Mouse (Mus musculus): ENCODE results near the gene Cd164l2. TPM values are rescaled to one million over a fixed set of nuclear protein-coding genes. Genes with fewer than 3 reads are reported as not detected.

The Cd164l2 gene
- polyA plus RNA-seq, 1 experiment = 0.23 TPM

GRCm38 (mm10) chr4:133209366-133209765, 2.6 kb upstream of the Cd164l2 start:
- TF ChIP-seq CTCF (IDR thresholded peaks at IDR 0.05; ENCODE audit: control insufficient read depth, insufficient read depth, insufficient read length) (peak; percentile 76), CEBPB (IDR thresholded peaks at IDR 0.05; ENCODE audit: low read depth) (no peak)
- Histone ChIP-seq H3K79me2 (ENCODE audit: control insufficient read depth, insufficient read depth) (no peaks in the 10 kb centered on the region), H3K27me3 (ENCODE audit: control insufficient read depth, insufficient read depth, insufficient read length) (no peaks in the 10 kb centered on the region), H3K36me3 (ENCODE audit: control insufficient read depth, insufficient read depth) (no peaks in the 10 kb centered on the region), H3ac (ENCODE audit: control insufficient read depth, insufficient read length, low read depth) (no peak overlapping the region), H3K79me3 (ENCODE audit: low read depth) (no peaks in the 10 kb centered on the region), H3K4me3 (ENCODE audit: insufficient read depth, poor library complexity, severe bottlenecking) (no peak overlapping the region)

DNA sequence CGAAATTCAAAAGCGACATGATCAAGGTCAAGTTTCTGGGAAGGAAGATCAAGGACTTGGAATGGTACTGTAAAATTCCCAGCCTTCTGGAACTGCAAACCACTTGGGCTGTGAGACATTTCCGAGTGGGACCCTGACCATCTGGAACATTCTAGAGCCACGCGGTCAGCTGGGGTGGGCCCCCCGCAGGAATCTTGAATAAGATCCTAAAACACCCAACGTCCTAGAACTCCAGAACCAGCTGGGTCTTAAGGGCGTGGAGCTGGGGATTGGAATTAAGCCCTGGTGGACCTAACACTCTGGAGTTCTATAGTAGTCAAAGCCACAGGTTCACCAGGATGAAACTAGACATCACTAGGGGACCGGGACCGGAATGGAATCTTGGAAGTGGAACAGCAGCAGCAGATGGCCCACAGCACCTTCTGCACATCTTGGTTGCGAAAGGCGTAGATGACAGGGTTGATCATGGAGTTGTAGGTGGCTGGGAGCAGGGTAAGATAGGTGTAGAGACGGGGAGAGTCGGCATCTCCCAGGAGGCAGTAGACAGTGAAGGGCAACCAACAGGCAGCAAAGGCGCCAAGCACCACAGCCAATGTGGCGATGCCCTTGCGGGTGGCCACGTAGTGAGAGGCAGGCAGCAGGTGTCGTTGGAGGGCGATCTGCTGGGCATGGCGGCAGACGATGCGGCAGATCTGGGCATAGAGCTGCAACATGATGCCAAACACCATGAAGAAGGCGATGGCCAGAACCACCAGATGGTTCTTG, 1.7 kb upstream of the Cd164l2 start:
- H3K4me3 ChIP-seq (ENCODE audit: insufficient read depth, poor library complexity, severe bottlenecking) = no peak overlapping the region
- no peaks in the 10 kb centered on the region for H3K36me3 ChIP-seq (ENCODE audit: control insufficient read depth, insufficient read depth)
- H3K27me3 ChIP-seq (ENCODE audit: control insufficient read depth, insufficient read depth, insufficient read length) = no peaks in the 10 kb centered on the region
- no peak overlapping the region for H3ac ChIP-seq (ENCODE audit: control insufficient read depth, insufficient read length, low read depth)
- H3K79me2 ChIP-seq (ENCODE audit: control insufficient read depth, insufficient read depth) = no peaks in the 10 kb centered on the region
- no peak for TF ChIP-seq MAX (IDR thresholded peaks at IDR 0.05)
- no peak for TF ChIP-seq USF1 (IDR thresholded peaks at IDR 0.05; ENCODE audit: low read depth)
- TF ChIP-seq MYOG (IDR thresholded peaks at IDR 0.05; ENCODE audit: control insufficient read depth, extremely low read depth, insufficient read length) = no peak
- no peaks in the 10 kb centered on the region for H3K79me3 ChIP-seq (ENCODE audit: low read depth)

DNA sequence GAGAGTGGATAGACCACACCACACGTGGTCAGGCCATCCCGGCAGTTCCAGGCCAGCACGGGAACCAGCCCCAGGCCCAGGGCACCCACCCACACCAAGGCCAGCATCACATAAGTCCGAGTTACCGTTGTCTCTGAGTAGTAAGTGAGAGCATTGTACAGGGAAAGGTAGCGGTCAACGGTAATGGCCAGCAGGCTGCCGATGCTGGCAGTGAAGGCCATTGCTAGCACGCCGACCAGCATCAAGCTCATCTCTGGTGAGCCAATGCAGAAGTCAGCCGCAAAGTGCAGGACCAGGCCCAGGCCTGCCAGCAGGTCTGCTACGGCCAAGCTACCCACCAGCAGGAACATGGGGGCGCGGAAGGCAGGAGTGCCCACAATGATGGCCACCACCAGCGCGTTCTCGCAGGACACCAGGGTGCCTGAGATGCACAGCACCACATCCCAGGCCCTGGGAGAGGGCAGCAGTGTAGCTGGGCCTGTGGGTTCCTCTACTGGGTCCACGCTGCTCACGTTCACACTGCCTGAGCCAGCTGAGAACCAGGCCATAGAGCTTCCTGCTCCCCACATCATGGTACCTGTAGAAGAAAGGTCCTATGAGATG, 1.0 kb upstream of the Cd164l2 start:
- Histone ChIP-seq H3K79me2 (ENCODE audit: control insufficient read depth, insufficient read depth) (no peaks in the 10 kb centered on the region), H3ac (ENCODE audit: control insufficient read depth, insufficient read length, low read depth) (no peak overlapping the region), H3K79me3 (ENCODE audit: low read depth) (no peaks in the 10 kb centered on the region), H3K4me3 (ENCODE audit: insufficient read depth, poor library complexity, severe bottlenecking) (no peak overlapping the region), H3K36me3 (ENCODE audit: control insufficient read depth, insufficient read depth) (no peaks in the 10 kb centered on the region), H3K27me3 (ENCODE audit: control insufficient read depth, insufficient read depth, insufficient read length) (no peaks in the 10 kb centered on the region)
- TF ChIP-seq MAX (IDR thresholded peaks at IDR 0.05) = no peak

- Histone ChIP-seq H3K79me3 (ENCODE audit: low read depth) (no peaks in the 10 kb centered on the region), H3K27me3 (ENCODE audit: control insufficient read depth, insufficient read depth, insufficient read length) (no peaks in the 10 kb centered on the region), H3K79me2 (ENCODE audit: control insufficient read depth, insufficient read depth) (no peaks in the 10 kb centered on the region), H3K36me3 (ENCODE audit: control insufficient read depth, insufficient read depth) (no peaks in the 10 kb centered on the region), H3ac (ENCODE audit: control insufficient read depth, insufficient read length, low read depth) (peak overlapping the region; percentile 30), H3K4me3 (ENCODE audit: insufficient read depth, poor library complexity, severe bottlenecking) (peak overlapping the region; percentile 34)
- TF ChIP-seq MYOG (IDR thresholded peaks at IDR 0.05; ENCODE audit: control insufficient read depth, extremely low read depth, insufficient read length) (no peak), MAX (IDR thresholded peaks at IDR 0.05) (peak; percentile 64)
Observed at GRCm38 (mm10) chr4:133212562-133213267, 784 bp downstream of the Cd164l2 start.

DNA sequence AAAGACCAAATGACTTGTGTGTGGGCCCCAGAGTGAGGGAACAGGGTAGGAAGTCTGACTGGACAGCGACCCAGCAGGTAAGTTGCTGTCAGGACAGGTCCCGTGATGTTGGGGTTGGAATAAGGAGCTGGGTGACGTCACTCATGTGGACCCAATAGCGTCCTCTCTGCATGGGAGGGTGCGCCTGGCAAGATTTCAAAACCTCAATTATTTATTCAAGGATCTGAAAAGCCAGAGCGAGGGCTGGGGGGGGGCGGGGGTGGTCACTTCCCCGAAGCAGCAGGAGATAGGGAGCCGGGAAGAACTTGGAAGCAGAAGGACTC, 1.3 kb downstream of the Cd164l2 start:
- Histone ChIP-seq H3K79me3 (ENCODE audit: low read depth) (no peaks in the 10 kb centered on the region), H3K79me2 (ENCODE audit: control insufficient read depth, insufficient read depth) (no peaks in the 10 kb centered on the region), H3K27me3 (ENCODE audit: control insufficient read depth, insufficient read depth, insufficient read length) (no peaks in the 10 kb centered on the region), H3K36me3 (ENCODE audit: control insufficient read depth, insufficient read depth) (no peaks in the 10 kb centered on the region), H3ac (ENCODE audit: control insufficient read depth, insufficient read length, low read depth) (no peak overlapping the region), H3K4me3 (ENCODE audit: insufficient read depth, poor library complexity, severe bottlenecking) (no peak overlapping the region)
- no peak for TF ChIP-seq MYOG (IDR thresholded peaks at IDR 0.05; ENCODE audit: control insufficient read depth, extremely low read depth, insufficient read length)
- TF ChIP-seq FOSL1 (IDR thresholded peaks at IDR 0.05; ENCODE audit: insufficient read depth, low read length, poor library complexity, severe bottlenecking) = no peak
- TF ChIP-seq USF1 (IDR thresholded peaks at IDR 0.05; ENCODE audit: low read depth) = no peak
- no peak for TF ChIP-seq MAX (IDR thresholded peaks at IDR 0.05)
- TF ChIP-seq CTCF (IDR thresholded peaks at IDR 0.05; ENCODE audit: control insufficient read depth, insufficient read depth, insufficient read length) = no peak
- TF ChIP-seq MYOD1 (IDR thresholded peaks at IDR 0.05; ENCODE audit: control insufficient read depth, insufficient read length, low read depth) = no peak
- no peak for TF ChIP-seq CEBPB (IDR thresholded peaks at IDR 0.05; ENCODE audit: low read depth)

- TF ChIP-seq FOSL1 (IDR thresholded peaks at IDR 0.05; ENCODE audit: insufficient read depth, low read length, poor library complexity, severe bottlenecking) = no peak
- no peak for TF ChIP-seq CTCF (IDR thresholded peaks at IDR 0.05; ENCODE audit: control insufficient read depth, insufficient read depth, insufficient read length)
- no peak for TF ChIP-seq MYOG (IDR thresholded peaks at IDR 0.05; ENCODE audit: control insufficient read depth, extremely low read depth, insufficient read length)
- TF ChIP-seq MAX (IDR thresholded peaks at IDR 0.05) = no peak
- no peak for TF ChIP-seq MYOD1 (IDR thresholded peaks at IDR 0.05; ENCODE audit: control insufficient read depth, insufficient read length, low read depth)
- no peak for TF ChIP-seq USF1 (IDR thresholded peaks at IDR 0.05; ENCODE audit: low read depth)
- no peak for TF ChIP-seq CEBPB (IDR thresholded peaks at IDR 0.05; ENCODE audit: low read depth)
- Histone ChIP-seq H3K36me3 (ENCODE audit: control insufficient read depth, insufficient read depth) (no peaks in the 10 kb centered on the region), H3K79me2 (ENCODE audit: control insufficient read depth, insufficient read depth) (no peaks in the 10 kb centered on the region), H3ac (ENCODE audit: control insufficient read depth, insufficient read length, low read depth) (peak overlapping the region; percentile 41), H3K27me3 (ENCODE audit: control insufficient read depth, insufficient read depth, insufficient read length) (no peaks in the 10 kb centered on the region), H3K4me3 (ENCODE audit: insufficient read depth, poor library complexity, severe bottlenecking) (no peak overlapping the region), H3K79me3 (ENCODE audit: low read depth) (no peaks in the 10 kb centered on the region)
Observed at GRCm38 (mm10) chr4:133213661-133214060, 1.7 kb downstream of the Cd164l2 start.
